Mouse (Mus musculus) small intestine, adult 2 months (tissue): ENCODE measurements around the gene Nat8f2.
"Not testable (repeated sequence)": the region's sequence is repeated elsewhere in the genome, so short reads cannot be mapped to it uniquely, and the experiment has no call there.

Source experiments
- CTCF ChIP-seq: fragments of 200-500 bp; IDR thresholded peaks from 2 replicates; pipeline ENCODE4 v1.5.1; 2012; ENCODE audit warnings: low read depth, mild to moderate bottlenecking, control low read depth, inconsistent platforms, low read length, moderate library complexity, mixed read lengths; ENCODE audit not compliant: insufficient replicate concordance, insufficient read length; ENCODE audit errors: extremely low read depth
- POLR2A ChIP-seq: fragments of 200-500 bp; IDR thresholded peaks from 2 replicates; pipeline ENCODE4 v1.6.1; 2012; ENCODE audit warnings: low read depth, mild to moderate bottlenecking, control low read depth, inconsistent platforms, low read length, moderate library complexity

DNA sequence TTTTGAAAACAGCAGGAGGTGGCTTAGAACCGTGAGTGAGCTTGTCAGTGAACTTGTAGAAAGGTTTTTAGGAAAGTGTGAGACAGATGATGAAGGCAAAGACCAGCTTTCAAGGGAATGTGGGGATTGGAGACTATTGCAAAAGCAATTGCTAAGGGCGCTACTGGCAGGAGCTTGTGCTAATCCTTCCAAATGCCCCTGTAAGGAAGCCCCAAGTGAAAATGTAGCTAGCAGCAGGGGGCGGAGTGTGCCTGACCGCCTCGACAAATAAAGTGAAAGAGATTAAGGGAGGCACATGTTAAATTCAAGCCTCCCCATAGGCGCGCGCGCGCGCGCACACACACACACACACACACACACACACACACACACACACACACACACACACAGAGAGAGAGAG lies 31.7 kb downstream of the Nat8f2 start:
- peak; percentile 24; the same call in 1 of the 2 replicates for TF ChIP-seq CTCF
- not testable (repeated sequence) for TF ChIP-seq POLR2A
